Mouse (Mus musculus): ENCODE data around the gene Kctd4. TPM values are rescaled to one million over a fixed set of nuclear protein-coding genes. Genes with fewer than 3 reads are reported as not detected.
A peak's percentile ranks its signal among the peaks of the same experiment; 100 is the strongest.

Kctd4 gene
- total RNA-seq, 2 experiments from 2014 or later, result 14.6 to 18.9 TPM

- DNase-seq (ENCODE audit: low spot score in 2 of 2), result peak in 1 of 2 experiments; percentile 31
- intact Hi-C loops (cut with DNase I), result no loop called here
Observed at GRCm38 (mm10) chr14:75985112-75985511, 30.3 kb downstream of the Kctd4 start.

GRCm38 (mm10) chr14:75986878-75987483 is 32.2 kb downstream of the Kctd4 start:
- intact Hi-C loops (cut with DNase I), result no loop called here
- no peak for DNase-seq (ENCODE audit: low spot score in 2 of 2)

GRCm38 (mm10) chr14:75989168-75989567 is 34.4 kb downstream of the Kctd4 start:
- intact Hi-C loops (cut with DNase I), result no loop called here
- DNase-seq (ENCODE audit: low spot score in 2 of 2), result no peak

- DNase-seq (ENCODE audit: low spot score in 2 of 2), result no peak
- intact Hi-C loops (cut with DNase I), result no loop called here
Observed at GRCm38 (mm10) chr14:75990936-75991335, 36.1 kb downstream of the Kctd4 start.

DNA sequence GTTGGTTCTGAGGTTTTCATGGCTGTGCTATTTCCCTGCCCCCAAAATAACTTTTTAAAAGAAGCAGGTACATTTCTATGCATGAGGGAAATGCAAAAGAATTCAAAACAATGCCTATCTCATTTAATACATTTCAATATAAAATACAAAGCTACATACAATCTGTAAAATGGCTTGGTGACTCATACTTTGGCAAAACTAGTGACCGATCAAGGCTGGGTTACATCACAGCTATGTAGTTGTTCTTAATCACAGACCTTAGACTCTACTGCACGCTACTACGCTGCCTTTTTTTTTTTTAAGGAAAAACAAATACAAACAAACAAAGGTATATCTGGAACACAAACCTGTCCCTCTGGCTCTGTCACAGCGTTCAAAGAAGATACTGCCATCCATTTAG is 37.6 kb downstream of the Kctd4 start:
- intact Hi-C loops (cut with DNase I), result no loop called here
- no peak for DNase-seq (ENCODE audit: low spot score in 2 of 2)

DNA sequence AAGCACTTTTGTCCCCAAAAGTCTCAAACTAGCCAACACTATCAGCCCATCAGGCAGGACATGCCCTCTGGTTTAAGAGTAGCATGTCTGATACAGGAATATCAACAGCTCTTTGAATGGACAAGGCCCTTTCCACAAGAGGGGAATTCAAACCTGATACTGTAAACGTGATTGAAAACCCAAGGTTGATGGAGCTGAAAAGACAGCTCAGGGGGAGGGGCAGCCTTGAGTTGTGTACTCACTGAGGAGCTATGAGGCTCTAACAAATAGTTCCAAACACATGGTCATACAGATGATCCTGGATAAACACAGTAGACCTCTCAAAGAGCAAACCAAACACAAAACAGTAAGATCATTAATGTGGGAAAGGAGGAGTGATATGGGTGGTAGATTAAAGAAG is 43.3 kb downstream of the Kctd4 start:
- DNase-seq (ENCODE audit: low spot score in 2 of 2), result no peak
- intact Hi-C loops (cut with DNase I), result no loop called here

- no peak for DNase-seq (ENCODE audit: low spot score in 2 of 2)
- intact Hi-C loops (cut with DNase I), result no loop called here
Observed at GRCm38 (mm10) chr14:76001781-76002180, 47.0 kb downstream of the Kctd4 start.

DNA sequence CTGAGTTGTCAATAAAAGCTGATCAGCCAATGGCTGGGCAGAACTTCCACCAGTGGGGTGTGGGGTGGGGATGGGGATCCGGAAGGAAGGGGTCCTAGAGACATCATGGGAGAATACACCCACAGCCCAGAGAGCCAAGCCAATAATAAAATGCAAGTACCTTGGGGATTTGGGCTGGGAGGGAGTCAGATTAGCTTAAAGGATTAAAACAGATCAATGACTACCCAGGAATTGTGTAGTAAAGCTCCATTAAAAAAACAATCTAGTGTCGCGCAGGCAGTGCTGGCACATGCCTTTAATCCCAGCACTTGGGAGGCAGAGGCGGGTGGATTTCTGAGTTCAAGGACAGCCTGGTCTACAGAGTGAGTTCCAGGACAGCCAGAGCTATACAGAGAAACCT is 50.2 kb downstream of the Kctd4 start:
- intact Hi-C loops (cut with DNase I), result no loop called here
- DNase-seq (ENCODE audit: low spot score in 2 of 2), result no peak

- intact Hi-C loops (cut with DNase I), result no loop called here
Observed at GRCm38 (mm10) chr14:76008174-76008573, 53.4 kb downstream of the Kctd4 start.

GRCm38 (mm10) chr14:76009185-76009584 is 54.4 kb downstream of the Kctd4 start:
- intact Hi-C loops (cut with DNase I), result no loop called here
- DNase-seq (ENCODE audit: low spot score in 2 of 2), result no peak

More at GRCm38 (mm10) chr14:76008174-76008573, 53.4 kb downstream of the Kctd4 start:
- no peak for DNase-seq (ENCODE audit: low spot score in 2 of 2)

DNA sequence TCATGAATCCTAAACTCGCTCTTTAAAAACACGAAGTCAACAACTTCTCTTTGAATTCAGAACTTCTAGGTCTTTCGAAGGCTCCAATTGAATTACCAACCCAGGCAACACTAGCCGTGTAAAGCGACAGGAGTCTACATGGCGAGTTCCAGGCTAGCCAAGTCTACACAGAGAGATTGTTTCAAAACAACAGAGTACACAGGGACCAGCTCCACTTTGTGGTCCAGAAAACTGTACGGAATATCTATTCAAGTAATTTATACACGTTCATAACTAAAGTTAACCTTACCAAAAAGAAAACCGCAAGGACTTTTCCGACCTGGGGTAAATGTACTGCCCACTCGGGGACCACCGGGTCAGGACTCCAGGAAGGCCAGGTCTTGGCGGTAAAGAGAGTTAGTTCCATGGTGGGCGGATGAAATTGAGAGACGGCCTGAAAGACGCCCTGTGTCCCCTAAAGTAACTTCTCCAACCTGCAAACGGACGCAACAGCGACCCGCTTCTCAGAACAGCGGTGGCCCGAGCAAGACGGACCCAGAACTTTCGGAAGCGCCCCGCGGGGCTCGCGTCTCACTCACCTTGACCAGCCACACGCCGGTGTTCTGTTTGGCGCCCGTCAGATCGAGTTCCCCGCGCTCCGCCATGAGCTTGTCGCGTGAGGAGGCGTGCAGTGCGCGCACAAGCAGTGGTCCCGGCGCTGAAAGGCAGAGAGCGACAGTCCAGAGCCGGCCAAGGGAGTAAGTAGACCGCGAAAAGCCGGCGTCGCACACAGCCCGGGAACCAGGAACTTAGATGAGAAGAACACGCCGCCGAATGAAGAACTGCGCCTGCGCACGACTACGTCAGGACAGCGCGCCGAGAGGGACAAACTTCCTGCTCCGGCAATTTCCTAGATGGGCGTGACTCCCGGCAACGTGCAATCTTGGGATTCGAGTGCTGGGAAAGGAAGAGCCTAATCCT is 55.6 kb downstream of the Kctd4 start, which contains the start of gene Gtf2f2:
TSS of gene Gtf2f2 (minus strand) at position 764 of the 960 bp plus-strand sequence.
- intact Hi-C loops (cut with DNase I), result no loop called here
- peak; percentile 92 to 95 for DNase-seq (ENCODE audit: low spot score in 2 of 2)

DNA sequence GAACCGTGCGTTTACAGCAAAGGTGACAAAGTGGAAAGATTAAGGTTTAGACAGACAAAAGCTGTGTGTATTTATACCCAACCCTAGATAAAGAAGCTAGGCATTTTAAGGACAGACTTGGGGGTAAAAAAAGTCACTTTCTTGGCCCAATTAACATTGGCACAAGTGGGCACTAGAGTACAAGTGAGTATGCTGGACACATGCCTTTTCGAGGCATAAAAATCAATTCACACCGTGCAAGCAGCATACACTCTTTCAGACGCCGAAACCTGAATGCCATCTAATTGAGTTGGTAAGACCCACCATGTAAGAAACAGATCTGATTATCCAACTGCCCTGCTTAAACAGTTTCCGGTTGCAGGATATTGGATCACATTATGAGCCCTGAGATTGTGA is 56.3 kb downstream of the Kctd4 start:
- no peak for DNase-seq (ENCODE audit: low spot score in 2 of 2)
- intact Hi-C loops (cut with DNase I), result no loop called here

GRCm38 (mm10) chr14:76014331-76014730 is 59.5 kb downstream of the Kctd4 start:
- no peak for DNase-seq (ENCODE audit: low spot score in 2 of 2)

More at GRCm38 (mm10) chr14:76014331-76014730, 59.5 kb downstream of the Kctd4 start:
- intact Hi-C loops (cut with DNase I), result no loop called here

Other genes starting within 250 kb of the Kctd4 start
- gene Cog3, start 200.5 kb upstream of the Kctd4 start, total RNA-seq (2021), result 10 to 100 TPM; 22.2 to 24.9 TPM
- 10 to 100 TPM in 1 of 2 experiments, 1 to 10 TPM in 1; 9.3 to 12.7 TPM for gene Slc25a30, start 168.0 kb upstream of the Kctd4 start, total RNA-seq (2021)
- gene Tpt1, start 109.9 kb upstream of the Kctd4 start, total RNA-seq (2021), result 1,000 to 10,000 TPM; 1,037 to 1,046 TPM
- 10 to 100 TPM; 13.5 to 16.2 TPM for gene Gtf2f2, start 55.9 kb downstream of the Kctd4 start, total RNA-seq (2021)
- 10 to 100 TPM; 21.9 to 22.5 TPM for gene Gpalpp1, start 155.8 kb downstream of the Kctd4 start, total RNA-seq (2021)
- gene Nufip1, start 155.9 kb downstream of the Kctd4 start, total RNA-seq (2021), result 1 to 10 TPM; 7.5 to 7.9 TPM